Mouse (Mus musculus) MEL (cell line): ENCODE measurements around the gene Lurap1l. TPM values are rescaled to one million over a fixed set of nuclear protein-coding genes. Genes with fewer than 3 reads are reported as not detected.
"Not testable (repeated sequence)": the region's sequence is repeated elsewhere in the genome, so short reads cannot be mapped to it uniquely, and the experiment has no call there.

Source experiments
- DNase-seq: peaks from one replicate; pipeline ENCODE4 v3.0.0; 2011; ENCODE audit warnings: low read depth, low spot score
- H3K27ac ChIP-seq: 2 replicates; pipeline ENCODE4 v1.5.1; 2012; ENCODE audit warnings: low read depth, mild to moderate bottlenecking, control low read depth, low read length, moderate library complexity; ENCODE audit not compliant: control insufficient read depth
- H3K27me3 ChIP-seq, 2 experiments: fragments of 150-350 bp in 1 of 2; sonication (generic) in 1 of 2; 2 replicates each; pipeline ENCODE4 v1.6.1; 2012; ENCODE audit warnings: low read length in 2 of 2, mild to moderate bottlenecking in 2 of 2, improper control_type of control experiment in 1 of 2, moderate library complexity in 1 of 2; ENCODE audit not compliant: insufficient read depth in 2 of 2, control insufficient read depth in 1 of 2
- H3K36me3 ChIP-seq, 2 experiments: 2 replicates each; pipeline ENCODE4 v1.6.1; 2012 to 2014; ENCODE audit warnings: low read length in 2 of 2, improper control_type of control experiment in 1 of 2, inconsistent platforms in 1 of 2, mild to moderate bottlenecking in 1 of 2; ENCODE audit not compliant: insufficient read depth in 2 of 2, control insufficient read depth in 1 of 2
- H3K4me1 ChIP-seq, 2 experiments: fragments of 150-350 bp in 1 of 2; sonication (generic) in 1 of 2; 2 replicates each; pipeline ENCODE4 v1.6.1; 2012; ENCODE audit warnings: low read length in 2 of 2, improper control_type of control experiment in 1 of 2, mild to moderate bottlenecking in 1 of 2; ENCODE audit not compliant: insufficient read depth in 2 of 2, control insufficient read depth in 1 of 2
- H3K4me3 ChIP-seq, 2 experiments: fragments of 150-350 bp in 1 of 2; sonication (generic) in 1 of 2; 2 replicates each; pipeline ENCODE4 v1.5.1; 2012; ENCODE audit warnings: low read depth in 2 of 2, low read length in 2 of 2, mild to moderate bottlenecking in 2 of 2, moderate library complexity in 2 of 2, control low read depth in 1 of 2, improper control_type of control experiment in 1 of 2; ENCODE audit not compliant: control insufficient read depth in 1 of 2, insufficient read depth in 1 of 2
- H3K79me2 ChIP-seq: 2 replicates; pipeline ENCODE4 v1.6.1; 2012; ENCODE audit warnings: mild to moderate bottlenecking, low read length, moderate library complexity; ENCODE audit not compliant: control insufficient read depth, poor library complexity, insufficient read depth
- H3K9ac ChIP-seq: 2 replicates; pipeline ENCODE4 v1.6.1; 2012; ENCODE audit warnings: low read depth, mild to moderate bottlenecking, control low read depth, low read length, moderate library complexity; ENCODE audit not compliant: control insufficient read depth, poor library complexity, severe bottlenecking
- H3K9me3 ChIP-seq: fragments of 150-350 bp; sonication (generic); replicated peaks from 2 replicates; pipeline ENCODE4 v1.6.1; 2012; ENCODE audit warnings: mild to moderate bottlenecking, low read length, improper control_type of control experiment, moderate library complexity; ENCODE audit not compliant: insufficient read depth
- CHD1 ChIP-seq: IDR thresholded peaks from 2 replicates; pipeline ENCODE4 v1.6.1; 2012; ENCODE audit warnings: low read depth, mild to moderate bottlenecking, inconsistent platforms, low read length, improper control_type of control experiment
- CHD2 ChIP-seq: IDR thresholded peaks from 2 replicates; pipeline ENCODE4 v1.6.1; 2011; ENCODE audit warnings: low read length, improper control_type of control experiment
- CTCF ChIP-seq, 3 experiments: IDR thresholded peaks in 2 of 3; conservative IDR thresholded peaks in 1 of 3; 2 replicates each; pipeline ENCODE4 v1.5.1; 2011 to 2012; ENCODE audit warnings: low read length in 3 of 3, low read depth in 2 of 3, mild to moderate bottlenecking in 2 of 3, improper control_type of control experiment in 1 of 3, inconsistent platforms in 1 of 3, mixed read lengths in 1 of 3, moderate library complexity in 1 of 3; ENCODE audit not compliant: control insufficient read depth in 1 of 3, insufficient read depth in 1 of 3, poor library complexity in 1 of 3, severe bottlenecking in 1 of 3
- E2F4 ChIP-seq: IDR thresholded peaks from 2 replicates; pipeline ENCODE4 v1.6.1; 2011; ENCODE audit warnings: low read depth, low read length, improper control_type of control experiment, borderline replicate concordance
- EP300 ChIP-seq, 2 experiments: IDR thresholded peaks; 2 replicates each; pipeline ENCODE4 v1.6.1; 2011; ENCODE audit warnings: improper control_type of control experiment in 2 of 2, low read length in 2 of 2, low read depth in 1 of 2, mild to moderate bottlenecking in 1 of 2
- ETS1 ChIP-seq: IDR thresholded peaks from 2 replicates; pipeline ENCODE4 v1.6.1; 2012; ENCODE audit warnings: low read depth, mild to moderate bottlenecking, inconsistent platforms, low read length, improper control_type of control experiment, moderate library complexity
- GABPA ChIP-seq: IDR thresholded peaks from 2 replicates; pipeline ENCODE4 v1.6.1; 2012; ENCODE audit warnings: low read depth, mild to moderate bottlenecking, inconsistent platforms, low read length, improper control_type of control experiment, moderate library complexity
- HCFC1 ChIP-seq: IDR thresholded peaks from 2 replicates; pipeline ENCODE4 v1.6.1; 2012; ENCODE audit warnings: low read depth, mild to moderate bottlenecking, inconsistent platforms, low read length, improper control_type of control experiment, moderate library complexity
- KAT2A ChIP-seq: conservative IDR thresholded peaks from 2 replicates; pipeline ENCODE4 v1.6.1; 2012; ENCODE audit warnings: low read depth, low read length, improper control_type of control experiment, inconsistent platforms
- MAX ChIP-seq: IDR thresholded peaks from 2 replicates; pipeline ENCODE4 v1.6.1; 2011; ENCODE audit warnings: low read length, improper control_type of control experiment
- MAZ ChIP-seq: IDR thresholded peaks from 2 replicates; pipeline ENCODE4 v1.6.1; 2012; ENCODE audit warnings: low read depth, mild to moderate bottlenecking, inconsistent platforms, low read length, improper control_type of control experiment
- MXI1 ChIP-seq: IDR thresholded peaks from 2 replicates; pipeline ENCODE4 v1.6.1; 2011; ENCODE audit warnings: mild to moderate bottlenecking, low read depth, low read length, improper control_type of control experiment
- MYC ChIP-seq: IDR thresholded peaks from 2 replicates; pipeline ENCODE4 v1.6.1; 2011; ENCODE audit warnings: low read depth, mild to moderate bottlenecking, low read length, improper control_type of control experiment, moderate library complexity
- RAD21 ChIP-seq: IDR thresholded peaks from 2 replicates; pipeline ENCODE4 v1.6.1; 2011; ENCODE audit warnings: mild to moderate bottlenecking, low read depth, low read length, improper control_type of control experiment
- TBP ChIP-seq: IDR thresholded peaks from 2 replicates; pipeline ENCODE4 v1.8.0; 2011; ENCODE audit warnings: low read depth, low read length, improper control_type of control experiment
- UBTF ChIP-seq: IDR thresholded peaks from 2 replicates; pipeline ENCODE4 v1.6.1; 2012; ENCODE audit warnings: low read depth, mild to moderate bottlenecking, inconsistent platforms, low read length, improper control_type of control experiment, moderate library complexity, borderline replicate concordance; ENCODE audit not compliant: insufficient read depth
- ZMIZ1 ChIP-seq: IDR thresholded peaks from 2 replicates; pipeline ENCODE4 v1.6.1; 2012; ENCODE audit warnings: low read depth, mild to moderate bottlenecking, inconsistent platforms, low read length, improper control_type of control experiment, moderate library complexity
- ZNF384 ChIP-seq: IDR thresholded peaks from 2 replicates; pipeline ENCODE4 v1.6.1; 2012; ENCODE audit warnings: low read depth, mild to moderate bottlenecking, inconsistent platforms, low read length, improper control_type of control experiment
- polyA plus RNA-seq, 2 experiments: library from polyadenylated mRNA; stranded (reverse) in 1 of 2; unstranded in 1 of 2; fragments of >175 nt in 1 of 2; fragments of >200 nt in 1 of 2; gene quantifications; 2 replicates each; pipeline versions ENCODE4 v1.2.1 to v1.2.4; 2012; ENCODE audit warnings: low replicate concordance in 2 of 2, low read depth in 1 of 2; ENCODE audit not compliant: insufficient read length in 2 of 2, insufficient read depth in 1 of 2, missing spikeins in 1 of 2
- total RNA-seq: library from RNA; depleted of rRNA; stranded (reverse); fragments of 300-350 nt; gene quantifications from 2 replicates; pipeline ENCODE4 v1.2.3, GENCODE M21; 2012

Lurap1l gene
- total and polyA plus RNA-seq, 3 experiments = not detected

DNA sequence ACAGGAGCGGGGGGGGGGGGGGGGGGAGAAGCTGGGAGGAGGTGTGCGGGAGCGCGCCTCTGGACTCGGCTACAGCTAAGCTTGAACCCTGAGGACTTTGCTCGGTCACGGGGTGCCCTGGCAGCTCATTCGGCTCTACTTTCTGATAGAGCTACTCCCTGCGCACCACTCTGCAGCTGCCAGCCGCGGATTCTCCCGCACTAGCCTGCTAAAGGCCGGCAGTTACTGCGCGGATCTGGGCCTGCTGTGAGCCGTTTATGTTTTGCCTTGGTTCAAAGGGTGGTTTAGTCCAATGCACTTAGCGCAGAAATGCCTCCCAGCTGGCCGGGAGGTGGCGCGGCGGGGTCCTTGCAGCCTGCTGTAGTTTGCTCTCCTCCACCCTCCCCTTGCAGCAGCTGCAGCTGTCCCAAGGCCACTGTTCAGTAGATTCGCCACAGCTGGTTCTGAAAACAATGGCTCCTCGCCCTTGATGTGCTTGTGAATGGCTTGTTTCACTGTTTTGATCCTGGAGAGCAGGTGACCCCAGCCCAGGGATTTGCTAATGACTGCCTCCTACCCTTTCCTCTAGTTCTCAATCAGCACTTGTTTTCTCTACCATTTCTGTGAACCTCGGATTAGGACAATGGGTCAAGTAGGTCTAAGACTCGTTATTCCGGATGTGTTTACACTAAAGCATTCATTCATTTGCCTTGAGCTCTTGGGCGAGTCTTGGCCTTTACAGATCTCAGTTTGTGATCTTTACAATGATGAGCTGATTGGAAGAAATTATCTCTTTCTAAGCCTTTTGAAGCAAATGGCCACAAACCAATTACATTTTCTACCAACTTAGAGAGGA, 1.5 kb downstream of the Lurap1l start:
- H3K9me3 ChIP-seq = no peaks in the 10 kb centered on the region
- H3K36me3 ChIP-seq = no peaks in the 10 kb centered on the region
- no peaks in the 10 kb centered on the region for H3K27me3 ChIP-seq
- TF ChIP-seq UBTF (no peak), ZMIZ1 (no peak), GABPA (no peak), E2F4 (no peak)
- DNase-seq = no peak
- no peak overlapping the region for H3K9ac ChIP-seq
- no peaks in the 10 kb centered on the region for H3K4me1 ChIP-seq
- H3K27ac ChIP-seq = no peak overlapping the region
- no peak overlapping the region for H3K4me3 ChIP-seq
- no peaks in the 10 kb centered on the region for H3K79me2 ChIP-seq

DNA sequence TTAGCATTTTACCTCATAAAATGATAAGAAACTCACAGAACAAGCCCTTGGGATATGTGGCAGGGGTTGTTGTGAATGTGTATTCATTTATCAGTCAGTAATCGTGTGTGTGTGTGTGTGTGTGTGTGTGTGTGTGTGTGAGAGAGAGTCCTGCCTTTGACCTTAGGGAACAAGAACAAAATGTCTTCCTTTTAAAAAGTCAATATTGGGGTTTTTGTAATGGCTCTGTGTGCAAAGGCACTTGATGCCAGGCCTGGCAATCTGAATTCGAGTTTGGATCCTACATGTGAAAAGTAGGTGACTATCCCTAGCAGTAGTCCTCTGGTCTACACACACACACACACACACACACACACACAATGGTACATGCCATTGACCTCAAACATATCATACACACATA, 4.8 kb downstream of the Lurap1l start:
- Histone ChIP-seq H3K4me1 (no peaks in the 10 kb centered on the region), H3K9me3 (no peaks in the 10 kb centered on the region), H3K4me3 (no peak overlapping the region), H3K79me2 (no peaks in the 10 kb centered on the region), H3K27me3 (no peaks in the 10 kb centered on the region), H3K36me3 (no peaks in the 10 kb centered on the region), H3K9ac (no peak overlapping the region), H3K27ac (no peak overlapping the region)
- TF ChIP-seq MAX (no peak), CHD2 (no peak), E2F4 (no peak), MXI1 (no peak), KAT2A (no peak)
- DNase-seq = no peak

DNA sequence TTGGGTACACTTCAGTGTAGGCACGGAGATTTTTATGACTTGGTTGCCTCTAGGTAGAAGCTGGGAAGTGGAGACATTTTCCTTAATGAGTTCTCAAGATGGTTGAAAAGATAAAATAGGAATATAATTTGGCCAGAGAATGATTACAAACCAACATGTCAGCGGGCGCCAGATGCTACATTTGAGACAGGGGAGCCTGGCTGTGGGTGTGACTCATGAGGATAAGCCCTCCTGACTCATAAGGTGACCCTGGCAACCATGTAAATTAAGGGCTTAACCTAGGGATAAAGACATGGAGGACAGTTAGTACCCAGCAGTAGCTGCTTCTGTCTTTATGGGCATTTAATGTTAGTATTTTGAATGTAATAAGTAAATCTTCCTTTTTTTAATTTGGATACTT, 6.2 kb downstream of the Lurap1l start:
- DNase-seq = no peak
- TF ChIP-seq RAD21 (no peak), ZNF384 (no peak), ETS1 (no peak), EP300 (IDR thresholded peaks at IDR 0.05; ENCODE audit: low read depth in 1 of 2, low read length in 2 of 2) (no peak), GABPA (no peak), MXI1 (no peak), MAZ (no peak), CHD1 (no peak), CTCF (IDR thresholded peaks at IDR 0.05 in 2 of 3, conservative IDR thresholded peaks at IDR 0.05 in 1 of 3; ENCODE audit: control insufficient read depth in 1 of 3, insufficient read depth in 1 of 3, low read depth in 2 of 3, low read length in 3 of 3, poor library complexity in 1 of 3, severe bottlenecking in 1 of 3) (no peak), E2F4 (no peak), MYC (no peak), KAT2A (no peak), TBP (no peak), HCFC1 (no peak)

DNA sequence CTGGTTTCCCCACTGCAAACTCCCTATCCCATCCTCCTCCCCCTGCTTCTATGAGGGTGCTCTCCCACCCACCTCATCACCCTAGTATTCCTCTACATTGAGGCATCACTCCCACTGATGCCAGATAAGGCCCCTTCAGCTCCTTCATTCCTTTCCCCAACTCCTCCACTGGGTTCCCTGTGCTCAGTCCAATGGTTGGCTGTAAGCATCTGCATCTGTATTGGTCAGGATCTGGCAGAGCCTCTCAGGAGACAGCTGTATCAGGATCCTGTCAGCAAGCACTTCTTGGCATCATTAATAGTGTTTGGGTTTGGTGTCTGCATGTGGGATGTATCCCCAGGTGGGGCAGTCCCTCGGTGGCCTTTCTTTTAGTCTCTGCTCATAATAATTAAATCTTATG, 6.7 kb downstream of the Lurap1l start:
- not testable (repeated sequence) for DNase-seq, H3K4me3 ChIP-seq, H3K27me3 ChIP-seq, H3K79me2 ChIP-seq, H3K36me3 ChIP-seq, H3K27ac ChIP-seq, H3K9ac ChIP-seq, H3K9me3 ChIP-seq, H3K4me1 ChIP-seq

More for the DNA sequence above, 6.2 kb downstream of the Lurap1l start:
- Histone ChIP-seq H3K36me3 (no peaks in the 10 kb centered on the region), H3K4me1 (no peaks in the 10 kb centered on the region), H3K27me3 (no peaks in the 10 kb centered on the region), H3K27ac (no peak overlapping the region), H3K4me3 (no peak overlapping the region), H3K9me3 (no peaks in the 10 kb centered on the region), H3K9ac (no peak overlapping the region), H3K79me2 (no peaks in the 10 kb centered on the region)
